Mouse (Mus musculus): ENCODE measurements around the gene Rmnd5a. TPM values are rescaled to one million over a fixed set of nuclear protein-coding genes. Genes with fewer than 3 reads are reported as not detected.
A peak's percentile ranks its signal among the peaks of the same experiment; 100 is the strongest.
"Not testable (repeated sequence)": the region's sequence is repeated elsewhere in the genome, so short reads cannot be mapped to it uniquely, and the experiment has no call there.

Gene Rmnd5a
- total RNA-seq, 2 experiments from 2014 or later = 101 to 103 TPM

- no peak for TF ChIP-seq CTCF (IDR thresholded peaks at IDR 0.05)
- Histone ChIP-seq H3K27ac (no peak overlapping the region), H3K4me3 (no peak overlapping the region)
- DNase-seq (ENCODE audit: extremely low spot score in 1 of 2, low spot score in 2 of 2) = no peak
- intact Hi-C loops (cut with DNase I) = no loop called here
Measured at GRCm38 (mm10) chr6:71471830-71472520, 31.5 kb upstream of the Rmnd5a start.

- no peak overlapping the region for H3K27ac ChIP-seq
- intact Hi-C loops (cut with DNase I) = no loop called here
- DNase-seq (ENCODE audit: extremely low spot score in 1 of 2, low spot score in 2 of 2) = no peak
- TF ChIP-seq CTCF (IDR thresholded peaks at IDR 0.05) = no peak
- no peak overlapping the region for H3K4me3 ChIP-seq
Measured at GRCm38 (mm10) chr6:71469291-71469690, 28.9 kb upstream of the Rmnd5a start.

- H3K4me3 ChIP-seq = no peak overlapping the region
- no peak for TF ChIP-seq CTCF (IDR thresholded peaks at IDR 0.05)
- H3K27ac ChIP-seq = no peak overlapping the region
- intact Hi-C loops (cut with DNase I) = no loop called here
- DNase-seq (ENCODE audit: extremely low spot score in 1 of 2, low spot score in 2 of 2) = no peak
Measured at GRCm38 (mm10) chr6:71467766-71468165, 27.3 kb upstream of the Rmnd5a start.

- H3K4me3 ChIP-seq = no peak overlapping the region
- TF ChIP-seq CTCF (IDR thresholded peaks at IDR 0.05) = no peak
- intact Hi-C loops (cut with DNase I) = no loop called here
Measured at GRCm38 (mm10) chr6:71465146-71465545, 24.7 kb upstream of the Rmnd5a start.

GRCm38 (mm10) chr6:71457956-71458608 is 17.6 kb upstream of the Rmnd5a start:
- H3K4me3 ChIP-seq = no peak overlapping the region
- TF ChIP-seq CTCF (IDR thresholded peaks at IDR 0.05) = no peak

More at GRCm38 (mm10) chr6:71465146-71465545, 24.7 kb upstream of the Rmnd5a start:
- DNase-seq (ENCODE audit: extremely low spot score in 1 of 2, low spot score in 2 of 2) = no peak
- H3K27ac ChIP-seq = no peak overlapping the region

GRCm38 (mm10) chr6:71453983-71454739 is 13.7 kb upstream of the Rmnd5a start:
- H3K4me3 ChIP-seq = not testable (repeated sequence)

More at GRCm38 (mm10) chr6:71457956-71458608, 17.6 kb upstream of the Rmnd5a start:
- intact Hi-C loops (cut with DNase I) = no loop called here
- no peak overlapping the region for H3K27ac ChIP-seq
- no peak for DNase-seq (ENCODE audit: extremely low spot score in 1 of 2, low spot score in 2 of 2)

GRCm38 (mm10) chr6:71452792-71453191 is 12.4 kb upstream of the Rmnd5a start:
- no peak for TF ChIP-seq CTCF (IDR thresholded peaks at IDR 0.05)
- DNase-seq (ENCODE audit: extremely low spot score in 1 of 2, low spot score in 2 of 2) = no peak
- intact Hi-C loops (cut with DNase I) = no loop called here
- no peak overlapping the region for H3K4me3 ChIP-seq
- no peak overlapping the region for H3K27ac ChIP-seq

More at GRCm38 (mm10) chr6:71453983-71454739, 13.7 kb upstream of the Rmnd5a start:
- H3K27ac ChIP-seq; intact Hi-C loops (cut with DNase I); DNase-seq (ENCODE audit: extremely low spot score in 1 of 2, low spot score in 2 of 2): not testable (repeated sequence)

GRCm38 (mm10) chr6:71445560-71445959 is 5.1 kb upstream of the Rmnd5a start:
- intact Hi-C loops (cut with DNase I) = no loop called here
- DNase-seq (ENCODE audit: extremely low spot score in 1 of 2, low spot score in 2 of 2) = no peak
- Histone ChIP-seq H3K4me3 (no peak overlapping the region), H3K27ac (no peak overlapping the region)
- TF ChIP-seq CTCF (IDR thresholded peaks at IDR 0.05) = no peak

- no peak for DNase-seq (ENCODE audit: extremely low spot score in 1 of 2, low spot score in 2 of 2)
- intact Hi-C loops (cut with DNase I) = loop anchor here (5.0 kb wide), 3 partner anchors 172 to 358 kb away; partner anchors contain the start of genes Kdm3a and Krcc1
- H3K27ac ChIP-seq = no peak overlapping the region
- no peak overlapping the region for H3K4me3 ChIP-seq
- TF ChIP-seq CTCF (IDR thresholded peaks at IDR 0.05) = no peak
Measured at GRCm38 (mm10) chr6:71444756-71445155, 4.3 kb upstream of the Rmnd5a start.

GRCm38 (mm10) chr6:71442130-71442529 is 1.7 kb upstream of the Rmnd5a start:
- intact Hi-C loops (cut with DNase I) = loop anchor here (5.0 kb wide), 3 partner anchors 170 to 360 kb away; partner anchors contain the start of genes Kdm3a and Krcc1
- DNase-seq (ENCODE audit: extremely low spot score in 1 of 2, low spot score in 2 of 2) = no peak
- no peak overlapping the region for H3K4me3 ChIP-seq
- no peak for TF ChIP-seq CTCF (IDR thresholded peaks at IDR 0.05)
- H3K27ac ChIP-seq = no peak overlapping the region

GRCm38 (mm10) chr6:71441251-71441580 is 779 bp upstream of the Rmnd5a start:
- DNase-seq (ENCODE audit: extremely low spot score in 1 of 2, low spot score in 2 of 2) = no peak
- intact Hi-C loops (cut with DNase I) = loop anchor here (2.0 to 5.0 kb wide), 4 partner anchors 102 to 361 kb away; partner anchors contain the start of genes Chmp3, Kdm3a and Krcc1
- TF ChIP-seq CTCF (IDR thresholded peaks at IDR 0.05) = no peak
- Histone ChIP-seq H3K27ac (peak overlapping the region; percentile 99), H3K4me3 (peak overlapping the region; percentile 79)

GRCm38 (mm10) chr6:71440217-71440491 is 283 bp downstream of the Rmnd5a start:
- intact Hi-C loops (cut with DNase I) = loop anchor here (1.0 to 5.0 kb wide), 5 partner anchors 53 to 362 kb away; partner anchors contain the start of genes Chmp3, Kdm3a, Krcc1 and Rnf103
- Histone ChIP-seq H3K4me3 (peak overlapping the region; percentile 79), H3K27ac (peak overlapping the region; percentile 92)
- no peak for TF ChIP-seq CTCF (IDR thresholded peaks at IDR 0.05)
- no peak for DNase-seq (ENCODE audit: extremely low spot score in 1 of 2, low spot score in 2 of 2)

All from left cerebral cortex, adult 2 months (tissue).